ENCODE assay signal across 13 mouse cellular contexts in genomic region chr1:23656718-23657117, GRCm38 (mm10).
A peak's percentile ranks its signal among the peaks of the same experiment; 100 is the strongest.
DNase-seq lines count a peak whose midpoint lies in the region; ATAC-seq and TF ChIP-seq lines count a peak whose summit lies in the region.
"Had no signal": no experiment of that assay in that cellular context is flagged by ENCODE, and none has a peak within 500 bp of the region (broad histone marks: within the 10 kb centered on the region; RNA-seq: fewer than 3 reads in every experiment).

No protein-coding gene starts in this region.

- H3K27ac ChIP-seq in forebrain, embryonic 13.5 days: no peak overlapping the region
- no peak overlapping the region for H3K27ac ChIP-seq in forebrain, embryonic 10.5 days
- H3K27ac ChIP-seq in kidney, adult 2 months (ENCODE audit: insufficient read depth, low read depth, low read length): no peak overlapping the region
- no peak overlapping the region for H3K27ac ChIP-seq in forebrain, embryonic 15.5 days (replicated peaks)
- no peak overlapping the region for H3K27ac ChIP-seq in midbrain, embryonic 12.5 days (replicated peaks)
- H3K27ac ChIP-seq: limb, embryonic 13.5 days; neural tube, embryonic 13.5 days had no signal

- no peak for TF ChIP-seq POLR2A in kidney, adult 2 months (IDR thresholded peaks at IDR 0.05; ENCODE audit: low read depth, low read length)

- no peaks in the 10 kb centered on the region for H3K36me3 ChIP-seq in forebrain, embryonic 13.5 days (ENCODE audit: poor library complexity, severe bottlenecking)
- H3K36me3 ChIP-seq in forebrain, embryonic 10.5 days (replicated peaks): no peaks in the 10 kb centered on the region
- no peaks in the 10 kb centered on the region for H3K36me3 ChIP-seq in kidney, adult 2 months (ENCODE audit: control insufficient read depth, insufficient read depth, low read length)
- H3K36me3 ChIP-seq in forebrain, embryonic 15.5 days: no peaks in the 10 kb centered on the region
- no peaks in the 10 kb centered on the region for H3K36me3 ChIP-seq in midbrain, embryonic 12.5 days
- H3K36me3 ChIP-seq: limb, embryonic 13.5 days; neural tube, embryonic 13.5 days had no signal

- H3K4me2 ChIP-seq in forebrain, embryonic 13.5 days: peak overlapping the region; percentile 33
- H3K4me2 ChIP-seq in forebrain, embryonic 15.5 days (replicated peaks): peak overlapping the region; percentile 22; the same call in 1 of the 2 replicates
- peak overlapping the region; percentile 28 for H3K4me2 ChIP-seq in midbrain, embryonic 12.5 days (replicated peaks)
- H3K4me2 ChIP-seq: limb, embryonic 13.5 days; lung, embryonic 14.5 days; neural tube, embryonic 13.5 days had no signal

- H3K4me3 ChIP-seq in forebrain, embryonic 13.5 days: no peak overlapping the region
- no peak overlapping the region for H3K4me3 ChIP-seq in forebrain, embryonic 10.5 days
- H3K4me3 ChIP-seq in kidney, adult 2 months (ENCODE audit: insufficient read depth, low read depth, low read length): peak overlapping the region; percentile 25; the same call in 1 of the 2 replicates
- no peak overlapping the region; the same call in 1 of the 2 replicates for H3K4me3 ChIP-seq in forebrain, embryonic 15.5 days
- H3K4me3 ChIP-seq in midbrain, embryonic 12.5 days: no peak overlapping the region
- H3K4me3 ChIP-seq: limb, embryonic 13.5 days; neural tube, embryonic 13.5 days had no signal

- 63% methylated on average over 8 of the region's 8 CpGs for WGBS in forebrain, embryonic 13.5 days
- 79% methylated on average over 8 of the region's 8 CpGs for WGBS in forebrain, embryonic 10.5 days
- WGBS in kidney, adult 2 months: 38% methylated on average over 8 of the region's 8 CpGs
- WGBS in forebrain, embryonic 15.5 days: 59% methylated on average over 8 of the region's 8 CpGs
- WGBS in midbrain, embryonic 12.5 days: 65% methylated on average over 8 of the region's 8 CpGs

- H3K27me3 ChIP-seq in forebrain, embryonic 13.5 days: no peaks in the 10 kb centered on the region
- H3K27me3 ChIP-seq in forebrain, embryonic 10.5 days (ENCODE audit: poor library complexity, severe bottlenecking): no peaks in the 10 kb centered on the region
- no peaks in the 10 kb centered on the region for H3K27me3 ChIP-seq in kidney, adult 2 months (replicated peaks; ENCODE audit: control insufficient read depth, insufficient read depth, low read length)
- H3K27me3 ChIP-seq in forebrain, embryonic 15.5 days: no peaks in the 10 kb centered on the region
- no peaks in the 10 kb centered on the region for H3K27me3 ChIP-seq in midbrain, embryonic 12.5 days
- H3K27me3 ChIP-seq: limb, embryonic 13.5 days; neural tube, embryonic 13.5 days had no signal

- TF ChIP-seq CTCF in kidney, adult 2 months (conservative IDR thresholded peaks at IDR 0.05; ENCODE audit: insufficient read depth, insufficient read length, low read depth, low read length): no peak

- no peak for DNase-seq in forebrain, embryonic 10.5 days (ENCODE audit: extremely low spot score, low spot score)
- peak; percentile 58 for DNase-seq in kidney, adult 2 months
- DNase-seq in kidney, postnatal 4 days: no peak
- DNase-seq in frontal cortex, postnatal 36 days (ENCODE audit: low spot score in 2 of 2): no peak
- DNase-seq: gastrocnemius, postnatal 25 days; lung, embryonic 14.5 days; spleen, adult 18-20 months had no signal

- no peak for ATAC-seq in forebrain, embryonic 13.5 days
- ATAC-seq in forebrain, embryonic 15.5 days (replicated peaks): peak; percentile 30; the same call in 1 of the 2 replicates
- ATAC-seq in midbrain, embryonic 12.5 days (ENCODE audit: low FRiP score, low read depth): 0 out of 2 replicates have a peak, but pooled peaks have one; percentile 17
- no peak for ATAC-seq in monocyte, adult 5-6 weeks (replicated peaks; ENCODE audit: insufficient number of reproducible peaks, low FRiP score, low TSS enrichment, poor library complexity, severe bottlenecking)

- no peak overlapping the region; the same call in 1 of the 2 replicates for H3K9ac ChIP-seq in forebrain, embryonic 13.5 days
- H3K9ac ChIP-seq in forebrain, embryonic 15.5 days (replicated peaks): no peak overlapping the region
- no peak overlapping the region for H3K9ac ChIP-seq in midbrain, embryonic 12.5 days (replicated peaks)
- H3K9ac ChIP-seq: limb, embryonic 13.5 days; lung, embryonic 14.5 days; neural tube, embryonic 13.5 days had no signal

- H3K4me1 ChIP-seq in forebrain, embryonic 13.5 days: 0 out of 2 replicates have a peak, but pooled peaks cover 7% of the 10 kb centered on the region
- H3K4me1 ChIP-seq in forebrain, embryonic 10.5 days: peaks cover 9% of the 10 kb centered on the region; the same call in 1 of the 2 replicates
- 0 out of 2 replicates have a peak, but pooled peaks cover 4% of the 10 kb centered on the region for H3K4me1 ChIP-seq in kidney, adult 2 months (ENCODE audit: control insufficient read depth, insufficient read depth, low read length)
- H3K4me1 ChIP-seq in forebrain, embryonic 15.5 days: no peaks in the 10 kb centered on the region; the same call in 1 of the 2 replicates
- H3K4me1 ChIP-seq in midbrain, embryonic 12.5 days: 0 out of 2 replicates have a peak, but pooled peaks cover 3% of the 10 kb centered on the region
- H3K4me1 ChIP-seq: limb, embryonic 13.5 days; neural tube, embryonic 13.5 days had no signal

- H3K9me3 ChIP-seq in forebrain, embryonic 13.5 days (replicated peaks): no peaks in the 10 kb centered on the region
- H3K9me3 ChIP-seq in forebrain, embryonic 10.5 days: no peaks in the 10 kb centered on the region
- H3K9me3 ChIP-seq in forebrain, embryonic 15.5 days: no peaks in the 10 kb centered on the region
- H3K9me3 ChIP-seq in midbrain, embryonic 12.5 days: no peaks in the 10 kb centered on the region
- H3K9me3 ChIP-seq: limb, embryonic 13.5 days had no signal

Comparison
In these comparisons a context has a peak if more than half of its experiments do, and no peak if none do; other contexts are left out.
1. ATAC-seq: peak in forebrain, embryonic 15.5 days (single experiment) and midbrain, embryonic 12.5 days (single experiment); none in forebrain, embryonic 13.5 days (single experiment) and monocyte, adult 5-6 weeks (single experiment).
2. Peak in every context shown above with its lines, with median percentiles within 50 percentile points of each other: H3K4me2 ChIP-seq.